Mouse (Mus musculus): ENCODE measurements around the gene Abracl. TPM values are rescaled to one million over a fixed set of nuclear protein-coding genes. Genes with fewer than 3 reads are reported as not detected.

The Abracl gene
- polyA plus RNA-seq, 1 experiment from 2014 or later, result 134 TPM

- Histone ChIP-seq H3K9me3 (ENCODE audit: control insufficient read depth, low read length) (no peaks in the 10 kb centered on the region), H3K9ac (ENCODE audit: low read depth, low read length) (no peak overlapping the region), H3K4me1 (ENCODE audit: control insufficient read depth, insufficient read depth, low read length) (no peaks in the 10 kb centered on the region), H3K36me3 (ENCODE audit: control insufficient read depth, insufficient read depth, low read length) (no peaks in the 10 kb centered on the region; the same call in 1 of the 2 replicates), H3K4me2 (replicated peaks; ENCODE audit: low read depth, low read length) (no peak overlapping the region), H3K4me3 (ENCODE audit: low read length) (no peak overlapping the region), H3K27me3 (ENCODE audit: control insufficient read depth, insufficient read depth, low read length) (no peaks in the 10 kb centered on the region), H3K27ac (ENCODE audit: low read depth, low read length) (no peak overlapping the region)
- no peak for ATAC-seq (ENCODE audit: low FRiP score, low TSS enrichment)
These were observed 15.0 kb downstream of the Abracl start for GRCm38 (mm10) chr10:18008118-18008517.

GRCm38 (mm10) chr10:18007243-18007642 is 15.8 kb downstream of the Abracl start:
- Histone ChIP-seq H3K9ac (ENCODE audit: low read depth, low read length) (no peak overlapping the region), H3K9me3 (ENCODE audit: control insufficient read depth, low read length) (no peaks in the 10 kb centered on the region), H3K27ac (ENCODE audit: low read depth, low read length) (no peak overlapping the region), H3K36me3 (ENCODE audit: control insufficient read depth, insufficient read depth, low read length) (no peaks in the 10 kb centered on the region), H3K27me3 (ENCODE audit: control insufficient read depth, insufficient read depth, low read length) (no peaks in the 10 kb centered on the region), H3K4me2 (replicated peaks; ENCODE audit: low read depth, low read length) (no peak overlapping the region), H3K4me1 (ENCODE audit: control insufficient read depth, insufficient read depth, low read length) (no peaks in the 10 kb centered on the region), H3K4me3 (ENCODE audit: low read length) (no peak overlapping the region)
- ATAC-seq (ENCODE audit: low FRiP score, low TSS enrichment), result no peak
- WGBS, result 90% methylated on average over 3 of the region's 3 CpGs

GRCm38 (mm10) chr10:18006756-18007155 is 16.3 kb downstream of the Abracl start:
- no peaks in the 10 kb centered on the region for H3K27me3 ChIP-seq (ENCODE audit: control insufficient read depth, insufficient read depth, low read length)
- no peak for ATAC-seq (ENCODE audit: low FRiP score, low TSS enrichment)
- no peaks in the 10 kb centered on the region for H3K36me3 ChIP-seq (ENCODE audit: control insufficient read depth, insufficient read depth, low read length)
- no peaks in the 10 kb centered on the region for H3K4me1 ChIP-seq (ENCODE audit: control insufficient read depth, insufficient read depth, low read length)
- H3K27ac ChIP-seq (ENCODE audit: low read depth, low read length), result no peak overlapping the region
- H3K9me3 ChIP-seq (ENCODE audit: control insufficient read depth, low read length), result no peaks in the 10 kb centered on the region
- H3K4me3 ChIP-seq (ENCODE audit: low read length), result no peak overlapping the region
- no peak overlapping the region for H3K9ac ChIP-seq (ENCODE audit: low read depth, low read length)
- 91% methylated on average over 1 of the region's 1 CpGs for WGBS
- no peak overlapping the region for H3K4me2 ChIP-seq (replicated peaks; ENCODE audit: low read depth, low read length)

- H3K27me3 ChIP-seq (ENCODE audit: control insufficient read depth, insufficient read depth, low read length), result no peaks in the 10 kb centered on the region
- no peak overlapping the region for H3K4me2 ChIP-seq (replicated peaks; ENCODE audit: low read depth, low read length)
- WGBS, result 90% methylated on average over 7 of the region's 7 CpGs
- H3K4me3 ChIP-seq (ENCODE audit: low read length), result no peak overlapping the region
- no peaks in the 10 kb centered on the region for H3K36me3 ChIP-seq (ENCODE audit: control insufficient read depth, insufficient read depth, low read length)
- no peaks in the 10 kb centered on the region for H3K4me1 ChIP-seq (ENCODE audit: control insufficient read depth, insufficient read depth, low read length)
- H3K9ac ChIP-seq (ENCODE audit: low read depth, low read length), result no peak overlapping the region
- no peak overlapping the region for H3K27ac ChIP-seq (ENCODE audit: low read depth, low read length)
- H3K9me3 ChIP-seq (ENCODE audit: control insufficient read depth, low read length), result no peaks in the 10 kb centered on the region
- no peak for ATAC-seq (ENCODE audit: low FRiP score, low TSS enrichment)
These were observed 17.7 kb downstream of the Abracl start for GRCm38 (mm10) chr10:18005136-18005955.

- ATAC-seq (ENCODE audit: low FRiP score, low TSS enrichment), result 0 out of 2 replicates have a peak, but pooled peaks have one; percentile 49
- WGBS, result 72% methylated on average over 12 of the region's 12 CpGs
- Histone ChIP-seq H3K4me2 (replicated peaks; ENCODE audit: low read depth, low read length) (no peak overlapping the region), H3K4me3 (ENCODE audit: low read length) (no peak overlapping the region), H3K36me3 (ENCODE audit: control insufficient read depth, insufficient read depth, low read length) (no peaks in the 10 kb centered on the region), H3K4me1 (ENCODE audit: control insufficient read depth, insufficient read depth, low read length) (no peaks in the 10 kb centered on the region), H3K27ac (ENCODE audit: low read depth, low read length) (no peak overlapping the region), H3K9ac (ENCODE audit: low read depth, low read length) (no peak overlapping the region), H3K27me3 (ENCODE audit: control insufficient read depth, insufficient read depth, low read length) (no peaks in the 10 kb centered on the region), H3K9me3 (ENCODE audit: control insufficient read depth, low read length) (no peaks in the 10 kb centered on the region)
These were observed 19.0 kb downstream of the Abracl start for GRCm38 (mm10) chr10:18003966-18004637.

- ATAC-seq (ENCODE audit: low FRiP score, low TSS enrichment), result no peak
- Histone ChIP-seq H3K9me3 (ENCODE audit: control insufficient read depth, low read length) (no peaks in the 10 kb centered on the region), H3K4me2 (replicated peaks; ENCODE audit: low read depth, low read length) (no peak overlapping the region), H3K27ac (ENCODE audit: low read depth, low read length) (no peak overlapping the region), H3K9ac (ENCODE audit: low read depth, low read length) (no peak overlapping the region), H3K4me3 (ENCODE audit: low read length) (no peak overlapping the region), H3K4me1 (ENCODE audit: control insufficient read depth, insufficient read depth, low read length) (no peaks in the 10 kb centered on the region), H3K36me3 (ENCODE audit: control insufficient read depth, insufficient read depth, low read length) (no peaks in the 10 kb centered on the region), H3K27me3 (ENCODE audit: control insufficient read depth, insufficient read depth, low read length) (no peaks in the 10 kb centered on the region)
- 86% methylated on average over 4 of the region's 4 CpGs for WGBS
These were observed 32.5 kb downstream of the Abracl start for GRCm38 (mm10) chr10:17990576-17990975.

GRCm38 (mm10) chr10:17989136-17989535 is 34.0 kb downstream of the Abracl start:
- no peak overlapping the region for H3K4me2 ChIP-seq (replicated peaks; ENCODE audit: low read depth, low read length)
- WGBS, result 80% methylated on average over 6 of the region's 6 CpGs
- H3K36me3 ChIP-seq (ENCODE audit: control insufficient read depth, insufficient read depth, low read length), result no peaks in the 10 kb centered on the region
- ATAC-seq (ENCODE audit: low FRiP score, low TSS enrichment), result no peak
- no peak overlapping the region for H3K4me3 ChIP-seq (ENCODE audit: low read length)
- H3K27me3 ChIP-seq (ENCODE audit: control insufficient read depth, insufficient read depth, low read length), result no peaks in the 10 kb centered on the region
- H3K4me1 ChIP-seq (ENCODE audit: control insufficient read depth, insufficient read depth, low read length), result no peaks in the 10 kb centered on the region
- H3K9me3 ChIP-seq (ENCODE audit: control insufficient read depth, low read length), result no peaks in the 10 kb centered on the region
- H3K9ac ChIP-seq (ENCODE audit: low read depth, low read length), result no peak overlapping the region
- no peak overlapping the region for H3K27ac ChIP-seq (ENCODE audit: low read depth, low read length)

GRCm38 (mm10) chr10:17987823-17988423 is 35.2 kb downstream of the Abracl start:
- 86% methylated on average over 8 of the region's 8 CpGs for WGBS
- no peak overlapping the region for H3K4me2 ChIP-seq (replicated peaks; ENCODE audit: low read depth, low read length)
- no peak overlapping the region for H3K9ac ChIP-seq (ENCODE audit: low read depth, low read length)
- no peaks in the 10 kb centered on the region for H3K4me1 ChIP-seq (ENCODE audit: control insufficient read depth, insufficient read depth, low read length)
- no peaks in the 10 kb centered on the region for H3K27me3 ChIP-seq (ENCODE audit: control insufficient read depth, insufficient read depth, low read length)
- H3K27ac ChIP-seq (ENCODE audit: low read depth, low read length), result no peak overlapping the region
- H3K36me3 ChIP-seq (ENCODE audit: control insufficient read depth, insufficient read depth, low read length), result no peaks in the 10 kb centered on the region
- ATAC-seq (ENCODE audit: low FRiP score, low TSS enrichment), result no peak
- no peaks in the 10 kb centered on the region for H3K9me3 ChIP-seq (ENCODE audit: control insufficient read depth, low read length)
- no peak overlapping the region for H3K4me3 ChIP-seq (ENCODE audit: low read length)

- no peaks in the 10 kb centered on the region for H3K36me3 ChIP-seq (ENCODE audit: control insufficient read depth, insufficient read depth, low read length)
- H3K9me3 ChIP-seq (ENCODE audit: control insufficient read depth, low read length), result no peaks in the 10 kb centered on the region
- ATAC-seq (ENCODE audit: low FRiP score, low TSS enrichment), result no peak
- WGBS, result 89% methylated on average over 2 of the region's 2 CpGs
- no peaks in the 10 kb centered on the region for H3K27me3 ChIP-seq (ENCODE audit: control insufficient read depth, insufficient read depth, low read length)
- H3K27ac ChIP-seq (ENCODE audit: low read depth, low read length), result no peak overlapping the region
- H3K4me1 ChIP-seq (ENCODE audit: control insufficient read depth, insufficient read depth, low read length), result no peaks in the 10 kb centered on the region
- no peak overlapping the region for H3K4me2 ChIP-seq (replicated peaks; ENCODE audit: low read depth, low read length)
- H3K9ac ChIP-seq (ENCODE audit: low read depth, low read length), result no peak overlapping the region
- H3K4me3 ChIP-seq (ENCODE audit: low read length), result no peak overlapping the region
These were observed 39.8 kb downstream of the Abracl start for GRCm38 (mm10) chr10:17983313-17983712.
